Mouse (Mus musculus) forebrain, embryonic 12.5 days (tissue): Measurements from ENCODE around the gene Ddx20. TPM values are rescaled to one million over a fixed set of nuclear protein-coding genes. Genes with fewer than 3 reads are reported as not detected.

Experiments used
- ATAC-seq: fragments of 200-750 bp; cut with Nextera tagmentation; 2 replicates; pipeline ENCODE4 v1.8.0; 2017; ENCODE audit warnings: moderate TSS enrichment; ENCODE audit not compliant: low FRiP score
- H3K27ac ChIP-seq: fragments of 300-500 bp; sonication (generic); 2 replicates; pipeline ENCODE4 v1.5.1; 2016; ENCODE audit warnings: mild to moderate bottlenecking
- H3K27me3 ChIP-seq: fragments of 300-500 bp; sonication (generic); 2 replicates; pipeline ENCODE4 v1.6.1; 2016; ENCODE audit warnings: mild to moderate bottlenecking
- H3K36me3 ChIP-seq: fragments of 300-500 bp; sonication (generic); replicated peaks from 2 replicates; pipeline ENCODE4 v1.6.1; 2016; ENCODE audit warnings: mild to moderate bottlenecking
- H3K4me1 ChIP-seq: fragments of 300-500 bp; sonication (generic); 2 replicates; pipeline ENCODE4 v1.6.1; 2016
- H3K4me2 ChIP-seq: fragments of 300-500 bp; sonication (generic); 2 replicates; pipeline ENCODE4 v1.6.1; 2016; ENCODE audit warnings: mild to moderate bottlenecking, moderate library complexity
- H3K4me3 ChIP-seq: fragments of 300-500 bp; sonication (generic); replicated peaks from 2 replicates; pipeline ENCODE4 v1.5.1; 2016; ENCODE audit warnings: mild to moderate bottlenecking
- H3K9ac ChIP-seq: fragments of 300-500 bp; sonication (generic); 2 replicates; pipeline ENCODE4 v1.6.1; 2016; ENCODE audit warnings: mild to moderate bottlenecking
- H3K9me3 ChIP-seq: fragments of 300-500 bp; sonication (generic); 2 replicates; pipeline ENCODE4 v1.6.1; 2016
- WGBS: fragments of 180-500 bp; shearing (Covaris S2); methylation state at CpG from one replicate; pipeline ENCODE4 v1.1.7; 2016; 5-methylcytosine and 5-hydroxymethylcytosine counted together
- polyA plus RNA-seq: library from polyadenylated mRNA; unstranded; fragments of >200 nt; fragmentation: Nextera tagmentation; extraction: Ambion mirVana; gene quantifications from 2 replicates; pipeline ENCODE4 v1.2.1, GENCODE M21; 2016

Ddx20 gene
- polyA plus RNA-seq, 1 experiment from 2014 or later: 44.3 TPM

GRCm38 (mm10) chr3:105653544-105654380, 33.6 kb downstream of the Ddx20 start:
- Histone ChIP-seq H3K27me3 (0 out of 2 replicates have a peak, but pooled peaks cover 4% of the 10 kb centered on the region), H3K4me2 (no peak overlapping the region), H3K4me3 (no peak overlapping the region), H3K36me3 (no peaks in the 10 kb centered on the region), H3K27ac (no peak overlapping the region), H3K9me3 (no peaks in the 10 kb centered on the region), H3K9ac (no peak overlapping the region), H3K4me1 (no peaks in the 10 kb centered on the region)
- no peak for ATAC-seq
- 89% methylated on average over 13 of the region's 13 CpGs for WGBS

- no peak overlapping the region for H3K4me3 ChIP-seq
- H3K36me3 ChIP-seq: no peaks in the 10 kb centered on the region
- no peaks in the 10 kb centered on the region for H3K9me3 ChIP-seq
- no peaks in the 10 kb centered on the region for H3K4me1 ChIP-seq
- H3K27me3 ChIP-seq: 0 out of 2 replicates have a peak, but pooled peaks cover 8% of the 10 kb centered on the region
- no peak overlapping the region for H3K27ac ChIP-seq
- no peak overlapping the region for H3K9ac ChIP-seq
- ATAC-seq: no peak
- no peak overlapping the region for H3K4me2 ChIP-seq
- 59% methylated on average over 8 of the region's 8 CpGs for WGBS
Observed at GRCm38 (mm10) chr3:105648889-105649567, 38.3 kb downstream of the Ddx20 start.

- 0 out of 2 replicates have a peak, but pooled peaks cover 5% of the 10 kb centered on the region for H3K27me3 ChIP-seq
- no peaks in the 10 kb centered on the region for H3K4me1 ChIP-seq
- no peaks in the 10 kb centered on the region for H3K9me3 ChIP-seq
- H3K4me2 ChIP-seq: no peak overlapping the region
- 82% methylated on average over 5 of the region's 5 CpGs for WGBS
- H3K4me3 ChIP-seq: no peak overlapping the region
- H3K9ac ChIP-seq: no peak overlapping the region
- ATAC-seq: no peak
- no peak overlapping the region for H3K27ac ChIP-seq
- H3K36me3 ChIP-seq: no peaks in the 10 kb centered on the region
Observed at GRCm38 (mm10) chr3:105643566-105643965, 43.8 kb downstream of the Ddx20 start.

DNA sequence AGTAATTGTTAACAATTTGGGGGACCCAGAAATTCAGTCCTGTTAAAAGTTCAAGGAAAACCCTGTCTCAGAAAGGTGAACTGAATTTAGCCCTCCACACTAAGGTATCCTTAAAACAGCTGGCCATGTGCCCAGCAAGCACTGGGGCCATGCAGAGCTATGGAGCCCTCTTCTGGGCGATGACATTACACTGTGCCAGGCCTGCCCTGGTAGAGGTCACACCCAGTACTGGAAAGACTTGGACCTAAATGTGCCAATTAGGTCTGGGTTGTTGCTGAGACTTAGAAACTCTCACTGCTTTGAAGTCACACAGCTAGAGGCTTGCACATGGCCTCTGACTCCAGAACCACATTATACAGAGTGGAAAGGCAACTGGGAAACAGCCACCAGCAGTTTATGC, 45.2 kb downstream of the Ddx20 start:
- Histone ChIP-seq H3K27me3 (no peaks in the 10 kb centered on the region), H3K27ac (no peak overlapping the region), H3K36me3 (no peaks in the 10 kb centered on the region), H3K9ac (no peak overlapping the region), H3K4me2 (no peak overlapping the region), H3K4me3 (no peak overlapping the region), H3K9me3 (no peaks in the 10 kb centered on the region), H3K4me1 (no peaks in the 10 kb centered on the region)
- 59% methylated on average over 1 of the region's 1 CpGs for WGBS
- no peak for ATAC-seq

- no peak for ATAC-seq
Observed at GRCm38 (mm10) chr3:105633021-105633420, 54.4 kb downstream of the Ddx20 start.

GRCm38 (mm10) chr3:105632296-105632695, 55.1 kb downstream of the Ddx20 start:
- 60% methylated on average over 2 of the region's 2 CpGs for WGBS
- H3K9me3 ChIP-seq: no peaks in the 10 kb centered on the region
- ATAC-seq: no peak
- no peaks in the 10 kb centered on the region for H3K27me3 ChIP-seq
- H3K27ac ChIP-seq: no peak overlapping the region
- no peak overlapping the region for H3K9ac ChIP-seq
- H3K4me3 ChIP-seq: no peak overlapping the region
- no peak overlapping the region for H3K4me2 ChIP-seq
- peaks cover 14% of the 10 kb centered on the region for H3K4me1 ChIP-seq
- no peaks in the 10 kb centered on the region for H3K36me3 ChIP-seq

More at GRCm38 (mm10) chr3:105633021-105633420, 54.4 kb downstream of the Ddx20 start:
- Histone ChIP-seq H3K9me3 (no peaks in the 10 kb centered on the region), H3K27ac (no peak overlapping the region), H3K36me3 (no peaks in the 10 kb centered on the region), H3K4me2 (no peak overlapping the region), H3K4me1 (peaks cover 12% of the 10 kb centered on the region), H3K9ac (no peak overlapping the region), H3K4me3 (no peak overlapping the region), H3K27me3 (no peaks in the 10 kb centered on the region)
- 91% methylated on average over 3 of the region's 3 CpGs for WGBS

Other genes starting within 250 kb of the Ddx20 start
- gene Kcnd3, start 235.2 kb downstream of the Ddx20 start, polyA plus RNA-seq: 3.5 and 3.7 TPM in 2 replicates
- gene Inka2, start 17.0 kb upstream of the Ddx20 start, polyA plus RNA-seq: 3.6 and 4.1 TPM in 2 replicates
- gene Rap1a, start 113.8 kb upstream of the Ddx20 start, polyA plus RNA-seq: 71.0 and 81.6 TPM in 2 replicates
- gene Adora3, start 183.3 kb upstream of the Ddx20 start, polyA plus RNA-seq: 0.15 TPM in 1 of 2 replicates, not detected in the other
- gene Tmigd3, start 183.3 kb upstream of the Ddx20 start, polyA plus RNA-seq: not detected in 2 replicates
- 0.14 and 0.45 TPM in 2 replicates for gene I830077J02Rik, start 245.1 kb upstream of the Ddx20 start, polyA plus RNA-seq